Mouse (Mus musculus): ENCODE data around the gene Nmur1.

- TF ChIP-seq CTCF (IDR thresholded peaks at IDR 0.05; ENCODE audit: control insufficient read depth, insufficient read depth, insufficient replicate concordance, low read depth, low read length) (no peak), POLR2A (IDR thresholded peaks at IDR 0.05; ENCODE audit: control insufficient read depth, low read depth, low read length) (no peak)
These were observed 15.6 kb upstream of the Nmur1 start for GRCm38 (mm10) chr1:86441724-86441979.

Measured in testis, adult 2 months (tissue).